In genomic region chr15:87940837-87941236, GRCm38 (mm10) we compare ENCODE assay signal across 9 mouse cellular contexts.
DNase-seq lines count a peak whose midpoint lies in the region; ATAC-seq and TF ChIP-seq lines count a peak whose summit lies in the region.
"Had no signal": no experiment of that assay in that cellular context is flagged by ENCODE, and none has a peak within 500 bp of the region (broad histone marks: within the 10 kb centered on the region; RNA-seq: fewer than 3 reads in every experiment).

No protein-coding gene starts in this region.

- H3K36me3 ChIP-seq in kidney, adult 2 months (ENCODE audit: control insufficient read depth, insufficient read depth, low read length), result no peaks in the 10 kb centered on the region
- no peaks in the 10 kb centered on the region for H3K36me3 ChIP-seq in kidney, embryonic 15.5 days
- H3K36me3 ChIP-seq: liver, embryonic 13.5 days had no signal

- peak; percentile 13 for DNase-seq in kidney, adult 2 months
- DNase-seq in adrenal gland, adult (ENCODE audit: inconsistent age in 2 of 2, low spot score in 1 of 2), result peak; percentile 57 to 88
- peak; percentile 80 for DNase-seq in cerebellum, adult 9-10 months
- peak; percentile 73 for DNase-seq in layer of hippocampus, adult 11-12 months (ENCODE audit: low spot score)
- DNase-seq in retina, embryonic 14.5 days (ENCODE audit: low spot score), result peak; percentile 76
- DNase-seq in spleen, postnatal 10 days (ENCODE audit: low spot score in 2 of 2), result no peak
- DNase-seq: liver, embryonic 13.5 days had no signal

- 62% methylated on average over 3 of the region's 3 CpGs for WGBS in kidney, adult 2 months
- 59% methylated on average over 3 of the region's 3 CpGs for WGBS in kidney, embryonic 15.5 days

- no peaks in the 10 kb centered on the region for H3K4me1 ChIP-seq in kidney, adult 2 months (ENCODE audit: control insufficient read depth, insufficient read depth, low read length)
- no peaks in the 10 kb centered on the region for H3K4me1 ChIP-seq in kidney, embryonic 15.5 days
- H3K4me1 ChIP-seq: liver, embryonic 13.5 days had no signal

- no peaks in the 10 kb centered on the region for H3K9me3 ChIP-seq in kidney, embryonic 15.5 days (replicated peaks)

- H3K9ac ChIP-seq in kidney, embryonic 15.5 days, result no peak overlapping the region
- H3K9ac ChIP-seq: liver, embryonic 13.5 days had no signal

- no peak overlapping the region for H3K4me3 ChIP-seq in kidney, adult 2 months (ENCODE audit: insufficient read depth, low read depth, low read length)
- no peak overlapping the region for H3K4me3 ChIP-seq in kidney, embryonic 15.5 days (replicated peaks)
- H3K4me3 ChIP-seq: liver, embryonic 13.5 days had no signal

- no peaks in the 10 kb centered on the region for H3K27me3 ChIP-seq in kidney, adult 2 months (replicated peaks; ENCODE audit: control insufficient read depth, insufficient read depth, low read length)
- no peaks in the 10 kb centered on the region for H3K27me3 ChIP-seq in kidney, embryonic 15.5 days
- H3K27me3 ChIP-seq: liver, embryonic 13.5 days had no signal

- H3K27ac ChIP-seq in kidney, adult 2 months (ENCODE audit: insufficient read depth, low read depth, low read length), result no peak overlapping the region
- H3K27ac ChIP-seq in kidney, embryonic 15.5 days, result no peak overlapping the region
- H3K27ac ChIP-seq: liver, embryonic 13.5 days had no signal

- H3K4me2 ChIP-seq in kidney, embryonic 15.5 days, result no peak overlapping the region
- H3K4me2 ChIP-seq: liver, embryonic 13.5 days had no signal

- TF ChIP-seq POLR2A in kidney, adult 2 months (IDR thresholded peaks at IDR 0.05; ENCODE audit: low read depth, low read length), result no peak

- TF ChIP-seq CTCF in kidney, adult 2 months (conservative IDR thresholded peaks at IDR 0.05; ENCODE audit: insufficient read depth, insufficient read length, low read depth, low read length), result no peak; the same call in 1 of the 2 replicates

- no peak for ATAC-seq in kidney, embryonic 15.5 days (replicated peaks; ENCODE audit: low FRiP score)
- no peak for ATAC-seq in erythroid progenitor cell, adult 5-6 weeks (replicated peaks; ENCODE audit: low FRiP score, poor library complexity, severe bottlenecking)

Comparison
In these comparisons a context has a peak if more than half of its experiments do, and no peak if none do; other contexts are left out.
1. DNase-seq: peak in kidney, adult 2 months (single experiment), adrenal gland, adult (2 of 2), cerebellum, adult 9-10 months (single experiment), layer of hippocampus, adult 11-12 months (single experiment) and retina, embryonic 14.5 days (single experiment); none in spleen, postnatal 10 days (0 of 2).